Mouse (Mus musculus) bone marrow macrophage, adult 2 months (primary cell): ENCODE measurements around the gene Rtl8a. TPM values are rescaled to one million over a fixed set of nuclear protein-coding genes. Genes with fewer than 3 reads are reported as not detected.
"Not testable (repeated sequence)": the region's sequence is repeated elsewhere in the genome, so short reads cannot be mapped to it uniquely, and the experiment has no call there.

Source experiments
- H3K27ac ChIP-seq: 2 replicates; pipeline ENCODE4 v1.5.1; 2012; ENCODE audit warnings: low read depth, low read length; ENCODE audit not compliant: insufficient read depth
- H3K4me1 ChIP-seq: 2 replicates; pipeline ENCODE4 v1.6.1; 2012; ENCODE audit warnings: low read length; ENCODE audit not compliant: control insufficient read depth, insufficient read depth
- H3K4me3 ChIP-seq: 2 replicates; pipeline ENCODE4 v1.5.1; 2012; ENCODE audit warnings: mild to moderate bottlenecking, low read length, moderate library complexity; ENCODE audit not compliant: insufficient read depth
- CTCF ChIP-seq: IDR thresholded peaks from 2 replicates; pipeline ENCODE4 v1.5.1; 2012; ENCODE audit warnings: low read depth, mild to moderate bottlenecking, low read length, moderate library complexity
- POLR2A ChIP-seq: IDR thresholded peaks from 2 replicates; pipeline ENCODE4 v1.6.1; 2012; ENCODE audit warnings: mild to moderate bottlenecking, low read depth, low read length, borderline replicate concordance
- polyA plus RNA-seq: library from polyadenylated mRNA; stranded (reverse); fragments of >200 nt; gene quantifications from 2 replicates; pipeline ENCODE4 v1.2.4, GENCODE M21; 2012; ENCODE audit not compliant: missing spikeins, insufficient read depth, insufficient read length

The Rtl8a gene
- 39.7 and 42.0 TPM in 2 replicates for polyA plus RNA-seq

- H3K27ac ChIP-seq, H3K4me1 ChIP-seq: not testable (repeated sequence)
- peak within 1 kb of the TSS; percentile 25 for H3K4me3 ChIP-seq
These were observed at the start of gene Rtl8a for GRCm38 (mm10) chrX:53642980-53643961. Gene Rtl8a (minus strand): TSS chrX:53643682.

DNA sequence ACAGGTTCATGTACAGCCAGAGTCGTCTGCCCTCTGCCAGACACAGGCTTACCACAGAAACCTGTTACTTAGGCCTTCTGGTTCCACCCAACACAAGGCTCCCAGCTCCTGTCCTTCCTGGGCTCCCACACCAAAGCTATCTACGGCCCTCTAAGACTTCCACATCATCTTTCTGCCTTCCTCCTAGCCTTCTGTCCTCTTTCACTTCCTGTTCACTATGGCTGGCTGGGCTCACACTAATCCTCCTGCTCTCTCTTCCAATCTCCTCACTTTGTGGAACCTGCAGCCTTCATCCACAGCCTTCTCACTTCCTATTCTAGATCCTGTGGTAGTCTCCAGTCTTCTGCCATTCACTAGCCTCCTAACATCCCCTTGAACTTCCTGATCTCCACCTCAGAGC, 49.7 kb upstream of the Rtl8a start:
- H3K27ac ChIP-seq, result no peak overlapping the region
- H3K4me3 ChIP-seq, result no peak overlapping the region
- TF ChIP-seq POLR2A, result no peak
- TF ChIP-seq CTCF, result no peak
- peaks cover 4% of the 10 kb centered on the region; the same call in 1 of the 2 replicates for H3K4me1 ChIP-seq

- no peak for TF ChIP-seq POLR2A
- TF ChIP-seq CTCF, result no peak
- no peak overlapping the region for H3K4me3 ChIP-seq
- peaks cover 4% of the 10 kb centered on the region; the same call in 1 of the 2 replicates for H3K4me1 ChIP-seq
- H3K27ac ChIP-seq, result no peak overlapping the region
These were observed 48.6 kb upstream of the Rtl8a start for GRCm38 (mm10) chrX:53692065-53692464.

- H3K4me1 ChIP-seq, H3K4me3 ChIP-seq, H3K27ac ChIP-seq: not testable (repeated sequence)
These were observed 41.2 kb upstream of the Rtl8a start for GRCm38 (mm10) chrX:53684676-53685075.

DNA sequence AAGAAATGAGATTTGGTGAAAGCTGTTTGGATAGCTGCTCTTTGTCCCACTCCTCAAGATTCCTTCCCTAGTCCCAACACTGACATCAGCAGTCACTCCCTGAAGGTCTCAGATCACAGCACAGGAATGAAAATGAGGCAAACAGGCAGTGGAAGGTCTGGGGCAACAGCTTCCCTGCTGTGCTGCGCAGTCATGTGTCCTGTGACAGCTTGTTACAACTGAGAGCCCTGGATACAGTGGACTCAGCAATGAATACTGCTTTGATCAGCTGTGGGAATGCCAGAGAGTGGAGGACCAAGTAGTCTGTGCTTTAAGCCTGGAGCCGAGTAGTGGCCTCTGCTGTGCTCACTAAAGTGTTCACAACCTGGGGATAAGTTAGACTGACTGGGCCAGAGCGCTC, 39.2 kb upstream of the Rtl8a start:
- H3K4me3 ChIP-seq, H3K27ac ChIP-seq, H3K4me1 ChIP-seq: not testable (repeated sequence)

GRCm38 (mm10) chrX:53676943-53677342, 33.5 kb upstream of the Rtl8a start:
- H3K4me1 ChIP-seq, H3K4me3 ChIP-seq, H3K27ac ChIP-seq: not testable (repeated sequence)

DNA sequence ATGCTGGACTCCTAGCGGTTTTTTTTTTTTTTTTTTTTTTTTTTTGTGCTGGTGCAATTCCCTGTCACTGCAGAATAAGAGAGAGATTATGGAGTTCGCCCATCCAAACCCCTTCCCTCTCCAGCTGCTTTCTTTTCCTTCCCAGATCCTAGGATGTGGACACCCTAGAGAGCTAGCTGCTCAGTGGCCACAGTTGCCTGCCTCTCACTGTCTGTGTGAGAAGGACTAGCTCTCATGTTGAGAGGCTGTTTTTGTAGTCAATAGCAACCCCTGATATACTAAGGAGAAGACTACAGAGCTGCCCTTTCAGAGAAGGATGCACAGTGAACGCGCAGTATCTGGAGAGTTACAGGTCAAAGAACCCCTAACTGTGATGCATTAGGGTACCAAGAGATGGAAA, 27.2 kb upstream of the Rtl8a start:
- peak overlapping the region; percentile 43; the same call in 1 of the 2 replicates for H3K4me3 ChIP-seq
- not testable (repeated sequence) for H3K27ac ChIP-seq, H3K4me1 ChIP-seq

- H3K4me3 ChIP-seq, result peak within 1 kb of the TSS; percentile 43; the same call in 1 of the 2 replicates
- H3K4me1 ChIP-seq, result no peaks in the 10 kb centered on the region
- no peak for TF ChIP-seq CTCF
- no peak within 1 kb of the TSS for H3K27ac ChIP-seq
These were observed 26.8 kb upstream of the Rtl8a start, which contains the start of gene Rtl8b for GRCm38 (mm10) chrX:53670294-53670693. Gene Rtl8b (minus strand): TSS chrX:53670408.

DNA sequence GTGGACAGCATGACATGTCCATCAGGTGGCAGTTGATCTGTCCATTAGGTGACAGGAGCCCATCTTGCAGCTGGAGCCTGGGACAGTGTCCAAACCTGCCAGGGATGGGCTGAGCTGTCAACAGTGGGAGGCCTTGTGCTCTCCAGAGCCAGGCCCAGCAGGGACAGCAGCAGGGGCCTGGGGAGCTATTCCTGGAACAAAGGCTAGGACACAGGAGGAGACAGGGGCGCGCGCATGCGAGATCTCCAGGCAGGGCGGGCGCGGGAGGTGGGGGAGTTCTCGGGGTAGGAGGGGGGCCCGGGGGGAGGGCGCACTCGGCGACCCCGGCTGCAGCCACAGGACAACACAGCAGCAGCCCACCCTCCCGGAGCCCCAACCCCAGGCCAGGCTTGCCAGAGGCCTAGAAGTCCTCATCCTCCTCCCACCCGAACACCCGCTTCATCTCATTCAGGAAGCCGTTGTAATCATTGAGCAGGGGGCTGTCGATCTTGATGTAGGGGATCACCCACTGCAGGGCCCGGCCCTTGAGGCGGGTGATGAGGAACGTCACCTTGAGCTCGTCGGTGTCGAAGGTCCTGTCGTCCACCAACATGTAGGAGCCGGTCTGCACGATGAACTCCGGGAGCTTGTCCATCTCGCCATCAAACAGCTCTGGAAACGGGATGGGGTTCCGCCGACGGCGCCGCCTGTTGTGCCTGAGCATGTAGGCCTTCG, 26.2 kb upstream of the Rtl8a start:
- H3K4me3 ChIP-seq, result peak overlapping the region; percentile 43; the same call in 1 of the 2 replicates
- not testable (repeated sequence) for H3K27ac ChIP-seq, H3K4me1 ChIP-seq

DNA sequence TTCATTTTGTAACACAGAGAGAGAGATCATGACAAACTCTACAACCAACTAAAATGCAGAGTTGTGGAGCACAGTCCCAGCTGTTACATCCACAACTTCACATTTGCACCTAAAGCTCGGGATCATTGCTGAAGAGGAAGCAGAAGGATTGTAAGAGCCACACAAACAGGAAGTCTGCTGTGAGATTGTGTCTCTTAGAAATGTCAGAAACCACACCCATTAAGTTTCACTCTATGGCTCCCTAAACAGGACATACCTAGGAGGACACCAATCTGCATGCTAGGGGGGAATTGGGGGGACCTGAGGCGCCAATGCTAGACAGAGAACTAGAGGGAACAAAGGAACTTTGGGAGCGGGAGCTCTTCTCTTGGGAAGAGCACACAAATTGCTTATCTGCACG, 9.4 kb upstream of the Rtl8a start:
- H3K27ac ChIP-seq, H3K4me3 ChIP-seq, H3K4me1 ChIP-seq: not testable (repeated sequence)

DNA sequence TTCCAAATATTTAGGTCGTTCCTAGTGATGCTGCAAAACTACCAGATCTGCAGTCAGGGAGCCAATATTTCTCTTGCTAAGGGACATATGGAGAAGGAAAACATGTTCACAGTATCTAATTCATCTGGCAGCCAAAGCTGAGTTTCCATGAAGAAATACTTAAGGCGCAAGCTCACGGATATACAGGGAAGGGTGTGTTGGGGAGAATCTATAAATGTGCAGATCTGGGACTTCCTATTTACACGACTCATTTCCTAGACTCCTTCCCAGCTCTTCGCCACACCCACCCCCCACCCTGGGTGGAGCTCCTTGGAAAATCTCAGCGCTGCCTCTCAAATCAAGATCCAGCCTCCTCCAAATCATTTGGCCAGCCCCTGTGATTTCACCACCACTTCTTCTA, 2.4 kb upstream of the Rtl8a start:
- no peaks in the 10 kb centered on the region for H3K4me1 ChIP-seq
- H3K27ac ChIP-seq, result no peak overlapping the region
- H3K4me3 ChIP-seq, result no peak overlapping the region
- no peak for TF ChIP-seq POLR2A
- no peak for TF ChIP-seq CTCF

DNA sequence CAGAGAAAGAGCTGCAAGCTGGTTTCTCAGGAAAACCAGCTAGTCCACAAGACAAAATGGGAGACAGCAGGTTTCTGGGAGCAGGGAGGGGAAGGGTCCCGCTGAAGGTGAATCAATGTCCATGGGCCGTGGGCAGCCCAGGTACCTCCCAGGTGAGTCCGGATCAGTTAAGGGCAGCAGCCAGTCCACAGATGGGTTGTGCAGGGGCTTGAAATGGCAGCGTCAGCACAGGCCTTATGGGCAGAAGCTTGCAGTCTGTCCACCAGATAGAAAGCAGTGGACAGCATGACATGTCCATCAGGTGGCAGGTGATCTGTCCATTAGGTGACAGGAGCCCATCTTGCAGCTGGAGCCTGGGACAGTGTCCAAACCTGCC, 890 bp downstream of the Rtl8a start:
- H3K4me1 ChIP-seq, H3K4me3 ChIP-seq, H3K27ac ChIP-seq: not testable (repeated sequence)

DNA sequence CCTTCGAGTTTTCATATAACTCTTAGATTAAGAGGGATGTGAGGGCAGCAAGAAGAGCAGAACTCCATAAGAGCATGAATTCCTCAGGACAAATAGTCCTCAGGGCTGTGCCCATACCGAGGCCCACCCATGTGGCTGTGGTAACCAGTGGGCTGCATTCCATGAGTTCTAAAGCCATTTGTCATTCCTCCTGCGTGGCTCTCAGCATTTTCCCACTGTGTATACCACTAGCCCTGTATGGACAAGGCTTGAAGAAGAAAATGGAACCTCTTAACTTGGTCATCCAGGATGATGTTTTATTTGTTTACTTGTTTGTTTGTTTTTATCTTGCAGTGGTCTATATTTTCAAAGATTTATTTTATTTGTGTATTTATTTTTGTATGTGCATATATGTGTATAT, 5.4 kb downstream of the Rtl8a start:
- not testable (repeated sequence) for H3K4me3 ChIP-seq, H3K27ac ChIP-seq, H3K4me1 ChIP-seq

GRCm38 (mm10) chrX:53611395-53611794, 32.1 kb downstream of the Rtl8a start:
- H3K27ac ChIP-seq, H3K4me1 ChIP-seq, H3K4me3 ChIP-seq: not testable (repeated sequence)
